ENCODE assay signal across 8 mouse cellular contexts in genomic region chr15:102331610-102332015, GRCm38 (mm10). TPM values are rescaled to one million over a fixed set of nuclear protein-coding genes. Genes with fewer than 3 reads are reported as not detected.
DNase-seq lines count a peak whose midpoint lies in the region; ATAC-seq and TF ChIP-seq lines count a peak whose summit lies in the region.

Gene Myg1 (plus strand): TSS chr15:102331709.

- no peak for TF ChIP-seq CTCF in heart, postnatal 0 days (IDR thresholded peaks at IDR 0.05; ENCODE audit: low read depth)
- TF ChIP-seq CTCF in liver, postnatal 0 days (IDR thresholded peaks at IDR 0.05; ENCODE audit: low read depth) = no peak

- under 1% methylated on average over 30 of the region's 30 CpGs for WGBS in forebrain, embryonic 13.5 days
- WGBS in heart, postnatal 0 days = under 1% methylated on average over 30 of the region's 30 CpGs
- under 1% methylated on average over 30 of the region's 30 CpGs for WGBS in liver, postnatal 0 days (ENCODE audit: insufficient replicate concordance)
- 0% methylated on average over 30 of the region's 30 CpGs for WGBS in neural tube, embryonic 13.5 days

- ATAC-seq in cerebellum, adult (ENCODE audit: insufficient number of reproducible peaks, low FRiP score, low TSS enrichment) = peak; percentile 94
- peak; percentile 97 for ATAC-seq in forebrain, embryonic 13.5 days
- peak; percentile 95 for ATAC-seq in heart, postnatal 0 days (ENCODE audit: insufficient read depth, low read depth)
- peak; percentile 94 for ATAC-seq in liver, postnatal 0 days
- ATAC-seq in neural tube, embryonic 13.5 days (ENCODE audit: low read depth) = peak; percentile 94

- DNase-seq in ES-CJ7 (ENCODE audit: low read depth, low spot score) = peak; percentile 88
- peak; percentile 86 for DNase-seq in heart, postnatal 0 days (ENCODE audit: low spot score)
- peak; percentile 87 to 91 for DNase-seq in kidney, postnatal 4 days
- DNase-seq in liver, postnatal 0 days = peak; percentile 86
- DNase-seq in telencephalon, adult 2 months (ENCODE audit: low read depth, low spot score) = peak; percentile 85

- H3K36me3 ChIP-seq in forebrain, embryonic 13.5 days (ENCODE audit: poor library complexity, severe bottlenecking) = peaks cover 70% of the 10 kb centered on the region
- peaks cover 44% of the 10 kb centered on the region for H3K36me3 ChIP-seq in heart, postnatal 0 days (replicated peaks; ENCODE audit: control insufficient read depth, insufficient read depth, low read length)
- H3K36me3 ChIP-seq in liver, postnatal 0 days (replicated peaks; ENCODE audit: insufficient read depth, low read length) = peaks cover 41% of the 10 kb centered on the region
- peaks cover 67% of the 10 kb centered on the region for H3K36me3 ChIP-seq in neural tube, embryonic 13.5 days

- H3K4me1 ChIP-seq in forebrain, embryonic 13.5 days = peaks cover 31% of the 10 kb centered on the region
- peaks cover 18% of the 10 kb centered on the region for H3K4me1 ChIP-seq in heart, postnatal 0 days (ENCODE audit: control insufficient read depth, insufficient read depth)
- H3K4me1 ChIP-seq in liver, postnatal 0 days (ENCODE audit: insufficient read depth) = peaks cover 20% of the 10 kb centered on the region
- H3K4me1 ChIP-seq in neural tube, embryonic 13.5 days (replicated peaks) = peaks cover 32% of the 10 kb centered on the region

- TF ChIP-seq EP300 in heart, postnatal 0 days (IDR thresholded peaks at IDR 0.05; ENCODE audit: low read depth) = no peak
- no peak for TF ChIP-seq EP300 in liver, postnatal 0 days (IDR thresholded peaks at IDR 0.05; ENCODE audit: low read depth)

- peak within 1 kb of the TSS; percentile 76 for H3K9ac ChIP-seq in forebrain, embryonic 13.5 days
- H3K9ac ChIP-seq in heart, postnatal 0 days (replicated peaks; ENCODE audit: low read depth, low read length) = peak within 1 kb of the TSS; percentile 68
- peak within 1 kb of the TSS; percentile 80 for H3K9ac ChIP-seq in liver, postnatal 0 days (replicated peaks)
- H3K9ac ChIP-seq in neural tube, embryonic 13.5 days = peak within 1 kb of the TSS; percentile 82

- H3K9me3 ChIP-seq in forebrain, embryonic 13.5 days (replicated peaks) = no peaks in the 10 kb centered on the region
- H3K9me3 ChIP-seq in heart, postnatal 0 days (replicated peaks; ENCODE audit: control insufficient read depth, low read length) = no peaks in the 10 kb centered on the region
- no peaks in the 10 kb centered on the region for H3K9me3 ChIP-seq in liver, postnatal 0 days (ENCODE audit: low read length)
- no peaks in the 10 kb centered on the region for H3K9me3 ChIP-seq in neural tube, embryonic 13.5 days

- peak within 1 kb of the TSS; percentile 94 for H3K4me2 ChIP-seq in forebrain, embryonic 13.5 days
- peak within 1 kb of the TSS; percentile 96 for H3K4me2 ChIP-seq in heart, postnatal 0 days (ENCODE audit: low read depth, low read length)
- peak within 1 kb of the TSS; percentile 98 for H3K4me2 ChIP-seq in liver, postnatal 0 days (ENCODE audit: low read depth, low read length)
- peak within 1 kb of the TSS; percentile 86 for H3K4me2 ChIP-seq in neural tube, embryonic 13.5 days

- no peaks in the 10 kb centered on the region for H3K27me3 ChIP-seq in forebrain, embryonic 13.5 days
- no peaks in the 10 kb centered on the region for H3K27me3 ChIP-seq in heart, postnatal 0 days (ENCODE audit: control insufficient read depth, insufficient read depth, low read length)
- H3K27me3 ChIP-seq in liver, postnatal 0 days (ENCODE audit: insufficient read depth, low read length) = no peaks in the 10 kb centered on the region
- no peaks in the 10 kb centered on the region for H3K27me3 ChIP-seq in neural tube, embryonic 13.5 days

- H3K4me3 ChIP-seq in forebrain, embryonic 13.5 days = peak within 1 kb of the TSS; percentile 67
- peak within 1 kb of the TSS; percentile 75 for H3K4me3 ChIP-seq in heart, postnatal 0 days (ENCODE audit: low read depth, low read length)
- peak within 1 kb of the TSS; percentile 86 for H3K4me3 ChIP-seq in liver, postnatal 0 days (ENCODE audit: low read depth, low read length)
- peak within 1 kb of the TSS; percentile 85 for H3K4me3 ChIP-seq in neural tube, embryonic 13.5 days

- peak within 1 kb of the TSS; percentile 58; the same call in 1 of the 2 replicates for H3K27ac ChIP-seq in forebrain, embryonic 13.5 days
- peak within 1 kb of the TSS; percentile 53 for H3K27ac ChIP-seq in heart, postnatal 0 days (ENCODE audit: low read depth)
- H3K27ac ChIP-seq in liver, postnatal 0 days (ENCODE audit: low read depth) = peak within 1 kb of the TSS; percentile 70
- H3K27ac ChIP-seq in neural tube, embryonic 13.5 days (replicated peaks) = peak within 1 kb of the TSS; percentile 67; the same call in 1 of the 2 replicates

RNA-seq across cellular contexts. Expression of gene Myg1, which starts in this region (rescaled TPM):
- 116 and 126 TPM in 2 replicates for polyA plus RNA-seq in forebrain, embryonic 13.5 days (2015; fragmentation: Nextera tagmentation; extraction: Ambion mirVana)
- total RNA-seq in heart, postnatal 0 days (2014; rRNA removed; ENCODE audit: low replicate concordance) = 35.6 and 60.5 TPM in 2 replicates
- polyA plus RNA-seq in heart, postnatal 0 days (2015; fragmentation: Nextera tagmentation; extraction: Ambion mirVana) = 39.0 and 41.1 TPM in 2 replicates
- polyA plus RNA-seq in liver, postnatal 0 days (2015; fragmentation: Nextera tagmentation; extraction: Ambion mirVana) = 28.1 and 30.8 TPM in 2 replicates
- polyA plus RNA-seq in neural tube, embryonic 13.5 days (2015; fragmentation: Nextera tagmentation; extraction: Ambion mirVana) = 74.0 and 82.6 TPM in 2 replicates

Comparison
In these comparisons a context has a peak if more than half of its experiments do, and no peak if none do; other contexts are left out.
1. Peak in every context shown above with its lines: DNase-seq, ATAC-seq, H3K4me3 ChIP-seq and H3K27ac ChIP-seq.